Mouse (Mus musculus) stomach, postnatal 0 days (tissue): ENCODE measurements around the gene Mboat2.

Source experiments
- CTCF ChIP-seq: IDR thresholded peaks from 2 replicates; pipeline ENCODE4 v1.5.1; 2016; ENCODE audit warnings: antibody characterized with exemption, low read depth, mild to moderate bottlenecking, moderate library complexity
- EP300 ChIP-seq: optimal IDR thresholded peaks from 2 replicates; pipeline ENCODE3; 2016; ENCODE audit warnings: antibody characterized with exemption

GRCm38 (mm10) chr12:24925684-24926083 lies 95.0 kb downstream of the Mboat2 start:
- TF ChIP-seq EP300 (no peak), CTCF (no peak)
